Comparison of ENCODE assay signal across 11 mouse cellular contexts in genomic region chr5:34633641-34634040, GRCm38 (mm10). TPM values are rescaled to one million over a fixed set of nuclear protein-coding genes. Genes with fewer than 3 reads are reported as not detected.
DNase-seq lines count a peak whose midpoint lies in the region; ATAC-seq lines count a peak whose summit lies in the region.
"Had no signal": no experiment of that assay in that cellular context is flagged by ENCODE, and none has a peak within 500 bp of the region (broad histone marks: within the 10 kb centered on the region; RNA-seq: fewer than 3 reads in every experiment).

No protein-coding gene starts in this region.

- H3K9me3 ChIP-seq in liver, embryonic 11.5 days (ENCODE audit: control insufficient read depth, low read length): no peaks in the 10 kb centered on the region
- no peaks in the 10 kb centered on the region for H3K9me3 ChIP-seq in kidney, embryonic 15.5 days (replicated peaks)
- H3K9me3 ChIP-seq in forebrain, embryonic 15.5 days: no peaks in the 10 kb centered on the region
- H3K9me3 ChIP-seq: midbrain, embryonic 12.5 days had no signal

- no peak overlapping the region for H3K4me2 ChIP-seq in liver, embryonic 11.5 days
- H3K4me2 ChIP-seq in kidney, embryonic 15.5 days: no peak overlapping the region
- H3K4me2 ChIP-seq in forebrain, embryonic 15.5 days (replicated peaks): no peak overlapping the region
- H3K4me2 ChIP-seq: hindbrain, embryonic 14.5 days; midbrain, embryonic 12.5 days had no signal

- DNase-seq in liver (peak; percentile 48), WW6 (ENCODE audit: low read depth, low spot score) (peak; percentile 81)
- DNase-seq in liver, embryonic 11.5 days (ENCODE audit: low spot score): no peak
- DNase-seq in gastrocnemius, postnatal 4 days (ENCODE audit: low spot score in 2 of 2): peak; percentile 33 to 47
- peak; percentile 42 for DNase-seq in lung, postnatal 14 days
- DNase-seq in frontal cortex, postnatal 14 days (ENCODE audit: low spot score in 2 of 2): no peak

- H3K27ac ChIP-seq in liver, embryonic 11.5 days (ENCODE audit: low read depth, low read length): no peak overlapping the region
- no peak overlapping the region for H3K27ac ChIP-seq in kidney, embryonic 15.5 days
- H3K27ac ChIP-seq in forebrain, embryonic 15.5 days (replicated peaks): no peak overlapping the region
- H3K27ac ChIP-seq: hindbrain, embryonic 14.5 days; midbrain, embryonic 12.5 days had no signal

- 84% methylated on average over 4 of the region's 4 CpGs for WGBS in liver, embryonic 11.5 days
- WGBS in kidney, embryonic 15.5 days: 73% methylated on average over 4 of the region's 4 CpGs
- 70% methylated on average over 4 of the region's 4 CpGs for WGBS in forebrain, embryonic 15.5 days

- no peak for ATAC-seq in liver, embryonic 11.5 days (replicated peaks; ENCODE audit: low FRiP score)
- no peak for ATAC-seq in kidney, embryonic 15.5 days (replicated peaks; ENCODE audit: low FRiP score)
- ATAC-seq in forebrain, embryonic 15.5 days (replicated peaks): no peak
- ATAC-seq: forebrain, embryonic 16.5 days had no signal

- peaks cover 26% of the 10 kb centered on the region for H3K4me1 ChIP-seq in liver, embryonic 11.5 days (replicated peaks; ENCODE audit: control insufficient read depth, insufficient read depth, low read length)
- peaks cover 28% of the 10 kb centered on the region for H3K4me1 ChIP-seq in kidney, embryonic 15.5 days
- H3K4me1 ChIP-seq in forebrain, embryonic 15.5 days: peaks cover 20% of the 10 kb centered on the region

- peaks cover 52% of the 10 kb centered on the region for H3K36me3 ChIP-seq in liver, embryonic 11.5 days (ENCODE audit: control insufficient read depth, insufficient read depth, low read length)
- peaks cover 81% of the 10 kb centered on the region for H3K36me3 ChIP-seq in kidney, embryonic 15.5 days
- H3K36me3 ChIP-seq in forebrain, embryonic 15.5 days: peaks cover 73% of the 10 kb centered on the region

- H3K27me3 ChIP-seq in liver, embryonic 11.5 days (replicated peaks; ENCODE audit: control insufficient read depth, insufficient read depth, low read length): no peaks in the 10 kb centered on the region
- H3K27me3 ChIP-seq in kidney, embryonic 15.5 days: no peaks in the 10 kb centered on the region
- H3K27me3 ChIP-seq in forebrain, embryonic 15.5 days: no peaks in the 10 kb centered on the region

- H3K9ac ChIP-seq in liver, embryonic 11.5 days (ENCODE audit: low read depth, low read length): no peak overlapping the region
- H3K9ac ChIP-seq in kidney, embryonic 15.5 days: no peak overlapping the region
- no peak overlapping the region for H3K9ac ChIP-seq in forebrain, embryonic 15.5 days (replicated peaks)
- H3K9ac ChIP-seq: hindbrain, embryonic 14.5 days; midbrain, embryonic 12.5 days had no signal

- H3K4me3 ChIP-seq in liver, embryonic 11.5 days (ENCODE audit: low read depth, low read length): no peak overlapping the region
- H3K4me3 ChIP-seq in kidney, embryonic 15.5 days (replicated peaks): no peak overlapping the region
- no peak overlapping the region for H3K4me3 ChIP-seq in forebrain, embryonic 15.5 days
- H3K4me3 ChIP-seq: midbrain, embryonic 12.5 days had no signal

RNA-seq across cellular contexts. Expression of gene Mfsd10, which starts 3.4 kb away (rescaled TPM):
- polyA plus RNA-seq in liver, embryonic 11.5 days (2014; fragmentation: Nextera tagmentation; extraction: Ambion mirVana): 103 and 127 TPM in 2 replicates
- total RNA-seq in gastrocnemius, postnatal 4 days (2021): 10 to 100 TPM; 30.7 to 31.8 TPM
- polyA plus RNA-seq in kidney, embryonic 15.5 days (2015; fragmentation: Nextera tagmentation; extraction: Ambion mirVana): 118 and 132 TPM in 2 replicates
- 96.0 and 98.0 TPM in 2 replicates for polyA plus RNA-seq in forebrain, embryonic 15.5 days (2015; fragmentation: Nextera tagmentation; extraction: Ambion mirVana)

RNA-seq across cellular contexts. Expression of gene Nop14, which starts 26.3 kb away (rescaled TPM):
- polyA plus RNA-seq in liver, embryonic 11.5 days (2014; fragmentation: Nextera tagmentation; extraction: Ambion mirVana): 42.6 and 43.4 TPM in 2 replicates
- 10 to 100 TPM; 17.3 to 18.5 TPM for total RNA-seq in gastrocnemius, postnatal 4 days (2021)
- polyA plus RNA-seq in kidney, embryonic 15.5 days (2015; fragmentation: Nextera tagmentation; extraction: Ambion mirVana): 25.3 and 25.8 TPM in 2 replicates
- polyA plus RNA-seq in forebrain, embryonic 15.5 days (2015; fragmentation: Nextera tagmentation; extraction: Ambion mirVana): 21.9 TPM in 2 replicates

RNA-seq across cellular contexts. Expression of gene Grk4, which starts 26.5 kb away (rescaled TPM):
- 1.7 and 1.9 TPM in 2 replicates for polyA plus RNA-seq in liver, embryonic 11.5 days (2014; fragmentation: Nextera tagmentation; extraction: Ambion mirVana)
- 1 to 10 TPM; 1.9 to 3.0 TPM for total RNA-seq in gastrocnemius, postnatal 4 days (2021)
- polyA plus RNA-seq in kidney, embryonic 15.5 days (2015; fragmentation: Nextera tagmentation; extraction: Ambion mirVana): 1.9 and 2.8 TPM in 2 replicates
- 2.2 and 2.3 TPM in 2 replicates for polyA plus RNA-seq in forebrain, embryonic 15.5 days (2015; fragmentation: Nextera tagmentation; extraction: Ambion mirVana)

Comparison
In these comparisons a context has a peak if more than half of its experiments do, and no peak if none do; other contexts are left out.
1. DNase-seq: peak in liver (single experiment), WW6 (single experiment), gastrocnemius, postnatal 4 days (2 of 2) and lung, postnatal 14 days (single experiment); none in liver, embryonic 11.5 days (single experiment) and frontal cortex, postnatal 14 days (0 of 2).